Mouse (Mus musculus): ENCODE data around the gene Nudt12. TPM values are rescaled to one million over a fixed set of nuclear protein-coding genes. Genes with fewer than 3 reads are reported as not detected.

Nudt12 gene
- 86.5 TPM for polyA plus RNA-seq (2014; fragmentation: Illumina TruSeq; extraction: RNeasy Lipid Tissue Mini Kit (QIAGEN cat#74804); ENCODE audit: low read depth, low replicate concordance)

GRCm38 (mm10) chr17:59013091-59013459 is at the start of gene Nudt12:
TSS of gene Nudt12 (minus strand) at chr17:59013372.

DNA sequence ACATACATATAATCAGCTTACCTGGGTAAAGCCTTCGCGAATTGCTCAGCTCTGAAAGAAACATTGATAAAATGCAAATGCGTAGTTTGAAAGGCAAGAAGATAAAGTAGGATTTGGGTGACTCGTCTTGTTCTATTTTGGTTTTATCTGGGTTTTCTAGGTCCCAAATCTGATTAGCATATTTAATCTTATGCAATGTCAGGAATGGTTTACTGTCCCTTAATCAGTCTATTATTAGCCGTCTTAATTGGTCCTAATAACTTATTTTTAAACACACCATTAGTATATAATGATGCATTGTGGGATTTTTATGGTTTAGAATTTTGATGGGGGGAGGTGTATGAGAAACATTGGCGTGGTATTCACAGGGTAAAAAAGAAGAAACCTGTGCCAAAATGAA is 21.9 kb downstream of the Nudt12 start, which contains the start of gene Pdzph1:
Gene Pdzph1 (minus strand): TSS at position 101 of the 400 bp plus-strand sequence.

Other genes starting within 250 kb of the Nudt12 start
- gene Pdzph1, start 22.0 kb downstream of the Nudt12 start, polyA plus RNA-seq (2014; fragmentation: Illumina TruSeq; extraction: RNeasy Lipid Tissue Mini Kit (QIAGEN cat#74804); ENCODE audit: low read depth, low replicate concordance), result not detected

Data from liver, adult 10 weeks (tissue).